Mouse (Mus musculus) CH12.LX (cell line): ENCODE measurements around the gene Krt1. TPM values are rescaled to one million over a fixed set of nuclear protein-coding genes. Genes with fewer than 3 reads are reported as not detected.

Source experiments
- polyA plus RNA-seq: library from polyadenylated mRNA; unstranded; fragments of >175 nt; gene quantifications from 2 replicates; pipeline ENCODE4 v1.2.1, GENCODE M21; 2012; ENCODE audit warnings: low read depth; ENCODE audit not compliant: insufficient read length
- total RNA-seq, 2 experiments: library from RNA; depleted of rRNA; stranded (reverse); fragments of 300-350 nt in 1 of 2; fragments of >200 nt in 1 of 2; gene quantifications; 2 replicates each; pipeline ENCODE4 v1.2.3; 2012 to 2014

Gene Krt1
- total and polyA plus RNA-seq, 3 experiments: not detected

Other genes with a start within 250 kb of the Krt1 start
- not detected in 2 replicates for gene Gm5414, start 222.6 kb downstream of the Krt1 start, total RNA-seq (2012; rRNA removed)
- not detected in 2 replicates for gene Gm5414, start 222.6 kb downstream of the Krt1 start, total RNA-seq (2014; rRNA removed)
- not detected in 2 replicates for gene Gm5414, start 222.6 kb downstream of the Krt1 start, polyA plus RNA-seq
- gene Gm5478, start 203.4 kb downstream of the Krt1 start, total RNA-seq (2012; rRNA removed): not detected in 2 replicates
- not detected in 2 replicates for gene Gm5478, start 203.4 kb downstream of the Krt1 start, total RNA-seq (2014; rRNA removed)
- not detected in 2 replicates for gene Gm5478, start 203.4 kb downstream of the Krt1 start, polyA plus RNA-seq
- not detected in 2 replicates for gene Krt6b, start 170.5 kb downstream of the Krt1 start, total RNA-seq (2012; rRNA removed)
- not detected in 2 replicates for gene Krt6b, start 170.5 kb downstream of the Krt1 start, total RNA-seq (2014; rRNA removed)
- gene Krt6b, start 170.5 kb downstream of the Krt1 start, polyA plus RNA-seq: not detected in 2 replicates
- gene Krt6a, start 156.5 kb downstream of the Krt1 start, total RNA-seq (2012; rRNA removed): not detected in 2 replicates
- not detected in 2 replicates for gene Krt6a, start 156.5 kb downstream of the Krt1 start, total RNA-seq (2014; rRNA removed)
- gene Krt6a, start 156.5 kb downstream of the Krt1 start, polyA plus RNA-seq: not detected in 2 replicates
- gene Krt5, start 137.9 kb downstream of the Krt1 start, total RNA-seq (2012; rRNA removed): not detected in 2 replicates
- not detected in 2 replicates for gene Krt5, start 137.9 kb downstream of the Krt1 start, total RNA-seq (2014; rRNA removed)
- gene Krt5, start 137.9 kb downstream of the Krt1 start, polyA plus RNA-seq: not detected in 2 replicates
- gene Krt71, start 107.7 kb downstream of the Krt1 start, total RNA-seq (2012; rRNA removed): not detected in 2 replicates
- not detected in 2 replicates for gene Krt71, start 107.7 kb downstream of the Krt1 start, total RNA-seq (2014; rRNA removed)
- not detected in 2 replicates for gene Krt71, start 107.7 kb downstream of the Krt1 start, polyA plus RNA-seq
- gene Krt72, start 64.3 kb downstream of the Krt1 start, total RNA-seq (2012; rRNA removed): not detected in 2 replicates
- not detected in 2 replicates for gene Krt72, start 64.3 kb downstream of the Krt1 start, total RNA-seq (2014; rRNA removed)
- gene Krt72, start 64.3 kb downstream of the Krt1 start, polyA plus RNA-seq: not detected in 2 replicates
- not detected in 2 replicates for gene Krt73, start 48.4 kb downstream of the Krt1 start, total RNA-seq (2012; rRNA removed)
- gene Krt73, start 48.4 kb downstream of the Krt1 start, total RNA-seq (2014; rRNA removed): not detected in 2 replicates
- not detected in 2 replicates for gene Krt73, start 48.4 kb downstream of the Krt1 start, polyA plus RNA-seq
- not detected in 2 replicates for gene Krt2, start 32.6 kb downstream of the Krt1 start, total RNA-seq (2012; rRNA removed)
- gene Krt2, start 32.6 kb downstream of the Krt1 start, total RNA-seq (2014; rRNA removed): not detected in 2 replicates
- gene Krt2, start 32.6 kb downstream of the Krt1 start, polyA plus RNA-seq: not detected in 2 replicates
- not detected in 2 replicates for gene Krt77, start 18.9 kb upstream of the Krt1 start, total RNA-seq (2012; rRNA removed)
- not detected in 2 replicates for gene Krt77, start 18.9 kb upstream of the Krt1 start, total RNA-seq (2014; rRNA removed)
- not detected in 2 replicates for gene Krt77, start 18.9 kb upstream of the Krt1 start, polyA plus RNA-seq
- not detected in 2 replicates for gene Krt76, start 42.1 kb upstream of the Krt1 start, total RNA-seq (2012; rRNA removed)
- not detected in 2 replicates for gene Krt76, start 42.1 kb upstream of the Krt1 start, total RNA-seq (2014; rRNA removed)
- not detected in 2 replicates for gene Krt76, start 42.1 kb upstream of the Krt1 start, polyA plus RNA-seq
- gene Krt4, start 73.9 kb upstream of the Krt1 start, total RNA-seq (2012; rRNA removed): not detected in 2 replicates
- gene Krt4, start 73.9 kb upstream of the Krt1 start, total RNA-seq (2014; rRNA removed): not detected in 2 replicates
- gene Krt4, start 73.9 kb upstream of the Krt1 start, polyA plus RNA-seq: not detected in 2 replicates
- not detected in 2 replicates for gene Krt79, start 89.5 kb upstream of the Krt1 start, total RNA-seq (2012; rRNA removed)
- not detected in 2 replicates for gene Krt79, start 89.5 kb upstream of the Krt1 start, total RNA-seq (2014; rRNA removed)
- gene Krt79, start 89.5 kb upstream of the Krt1 start, polyA plus RNA-seq: not detected in 2 replicates
- not detected in 2 replicates for gene Krt78, start 103.5 kb upstream of the Krt1 start, total RNA-seq (2012; rRNA removed)
- gene Krt78, start 103.5 kb upstream of the Krt1 start, total RNA-seq (2014; rRNA removed): not detected in 2 replicates
- not detected in 2 replicates for gene Krt78, start 103.5 kb upstream of the Krt1 start, polyA plus RNA-seq
- gene Krt8, start 153.7 kb upstream of the Krt1 start, total RNA-seq (2012; rRNA removed): not detected in 2 replicates
- not detected in 2 replicates for gene Krt8, start 153.7 kb upstream of the Krt1 start, total RNA-seq (2014; rRNA removed)
- not detected in 2 replicates for gene Krt8, start 153.7 kb upstream of the Krt1 start, polyA plus RNA-seq
- gene Krt18, start 177.4 kb upstream of the Krt1 start, total RNA-seq (2012; rRNA removed): 0.13 and 0.21 TPM in 2 replicates
- gene Krt18, start 177.4 kb upstream of the Krt1 start, total RNA-seq (2014; rRNA removed): not detected in 2 replicates
- gene Krt18, start 177.4 kb upstream of the Krt1 start, polyA plus RNA-seq: not detected in 2 replicates
- gene Eif4b, start 223.0 kb upstream of the Krt1 start, total RNA-seq (2012; rRNA removed): 507 and 555 TPM in 2 replicates
- gene Eif4b, start 223.0 kb upstream of the Krt1 start, total RNA-seq (2014; rRNA removed): 492 and 536 TPM in 2 replicates
- 652 and 950 TPM in 2 replicates for gene Eif4b, start 223.0 kb upstream of the Krt1 start, polyA plus RNA-seq
- 0.08 and 0.13 TPM in 2 replicates for gene Tns2, start 249.6 kb upstream of the Krt1 start, total RNA-seq (2012; rRNA removed)
- not detected in 2 replicates for gene Tns2, start 249.6 kb upstream of the Krt1 start, total RNA-seq (2014; rRNA removed)
- 0.34 and 0.49 TPM in 2 replicates for gene Tns2, start 249.6 kb upstream of the Krt1 start, polyA plus RNA-seq